Mouse (Mus musculus): ENCODE data around the gene Gm26965. TPM values are rescaled to one million over a fixed set of nuclear protein-coding genes. Genes with fewer than 3 reads are reported as not detected.
A peak's percentile ranks its signal among the peaks of the same experiment; 100 is the strongest.
"Not testable (repeated sequence)": the region's sequence is repeated elsewhere in the genome, so short reads cannot be mapped to it uniquely, and the experiment has no call there.

The Gm26965 gene
- polyA plus RNA-seq, 1 experiment from 2014 or later = 0.29 TPM

DNA sequence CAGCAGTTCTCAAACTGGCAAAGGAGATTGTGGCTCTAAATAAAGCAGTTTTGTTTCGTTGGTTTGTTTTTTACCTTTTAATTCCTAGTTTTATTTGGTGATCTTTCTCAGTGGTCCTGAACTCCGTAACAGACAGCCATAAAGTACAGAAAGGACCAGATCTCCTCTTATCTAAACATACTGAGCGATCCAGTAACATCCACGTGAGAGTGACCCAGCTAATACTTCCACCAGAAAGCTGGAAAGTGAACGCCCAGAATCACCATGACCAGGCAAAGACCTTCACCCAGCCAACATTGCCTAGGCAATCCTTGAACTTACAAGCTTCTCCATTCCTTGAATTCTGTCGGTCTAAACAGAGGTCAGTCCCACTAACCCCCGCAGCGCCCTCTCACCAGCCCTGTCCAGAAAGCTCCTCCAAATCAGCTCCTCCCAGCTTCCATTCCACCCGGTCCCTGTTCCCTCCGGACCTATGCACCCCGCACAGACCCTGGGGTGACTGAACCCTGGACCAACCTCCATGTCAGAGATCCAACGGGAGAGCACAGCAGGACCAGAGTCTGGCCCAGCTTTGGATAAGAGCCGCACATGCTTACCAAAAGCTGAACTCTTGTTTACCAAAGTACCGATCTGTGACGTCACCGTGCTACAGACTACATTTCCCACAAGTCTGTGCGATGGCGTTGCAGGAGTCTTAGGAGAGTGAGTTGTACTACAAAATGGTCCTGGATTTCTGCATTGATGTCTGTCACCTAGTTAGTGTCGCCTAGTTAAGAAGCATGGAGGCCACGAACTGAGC is 42.1 kb downstream of the Gm26965 start, which contains the start of gene Zfp874b:
Zfp874b (minus strand) TSS at position 634 of the 799 bp plus-strand sequence.
- 4% methylated on average over 20 of the region's 20 CpGs for WGBS
- H3K36me3 ChIP-seq = peaks cover 16% of the 10 kb centered on the region

DNA sequence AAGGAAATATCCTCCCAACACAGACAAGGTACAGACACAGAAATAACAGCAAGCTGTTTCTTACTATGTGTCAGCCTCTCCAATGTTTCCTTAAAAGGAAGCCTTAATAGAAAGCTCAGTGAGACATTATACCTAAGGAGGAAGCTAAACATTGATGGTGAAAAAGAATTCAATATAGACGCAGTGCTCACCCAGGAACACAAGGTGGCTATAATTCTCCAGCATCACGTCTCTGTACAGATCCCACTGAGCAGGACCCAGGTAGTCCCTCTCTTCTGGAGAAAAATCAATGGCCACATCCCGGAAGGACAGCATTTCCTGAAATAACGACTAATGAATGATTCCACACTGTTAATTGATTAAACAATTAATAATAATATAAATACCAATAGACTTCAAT is 44.4 kb downstream of the Gm26965 start:
- no peaks in the 10 kb centered on the region for H3K27me3 ChIP-seq
- 0 out of 2 replicates have a peak, but pooled peaks cover 4% of the 10 kb centered on the region for H3K4me1 ChIP-seq (replicated peaks)
- H3K27ac ChIP-seq = no peak overlapping the region
- H3K36me3 ChIP-seq = no peaks in the 10 kb centered on the region
- 75% methylated on average over 4 of the region's 4 CpGs for WGBS
- no peak overlapping the region for H3K9ac ChIP-seq (replicated peaks)
- no peaks in the 10 kb centered on the region for H3K9me3 ChIP-seq
- no peak overlapping the region for H3K4me3 ChIP-seq (replicated peaks)
- no peak for ATAC-seq (ENCODE audit: insufficient number of reproducible peaks, insufficient read depth, low FRiP score, low TSS enrichment, low read depth)
- H3K4me2 ChIP-seq = no peak overlapping the region

More for the DNA sequence above, 42.1 kb downstream of the Gm26965 start, which contains the start of gene Zfp874b:
- Histone ChIP-seq H3K27me3 (no peaks in the 10 kb centered on the region), H3K4me3 (replicated peaks) (peak within 1 kb of the TSS; percentile 58), H3K27ac (peak within 1 kb of the TSS; percentile 37; the same call in 1 of the 2 replicates), H3K4me2 (peak within 1 kb of the TSS; percentile 64), H3K9ac (replicated peaks) (peak within 1 kb of the TSS; percentile 61), H3K9me3 (peaks cover 5% of the 10 kb centered on the region; the same call in 1 of the 2 replicates), H3K4me1 (replicated peaks) (0 out of 2 replicates have a peak, but pooled peaks cover 4% of the 10 kb centered on the region)
- ATAC-seq (ENCODE audit: insufficient number of reproducible peaks, insufficient read depth, low FRiP score, low TSS enrichment, low read depth) = peak; percentile 87

- Histone ChIP-seq H3K27ac (no peak overlapping the region), H3K4me3 (replicated peaks) (no peak overlapping the region), H3K27me3 (no peaks in the 10 kb centered on the region), H3K9me3 (0 out of 2 replicates have a peak, but pooled peaks cover 3% of the 10 kb centered on the region), H3K36me3 (peaks cover 24% of the 10 kb centered on the region), H3K4me1 (replicated peaks) (no peaks in the 10 kb centered on the region), H3K4me2 (no peak overlapping the region), H3K9ac (replicated peaks) (no peak overlapping the region)
- no peak for ATAC-seq (ENCODE audit: insufficient number of reproducible peaks, insufficient read depth, low FRiP score, low TSS enrichment, low read depth)
- WGBS = 91% methylated on average over 3 of the region's 3 CpGs
Measured at GRCm38 (mm10) chr13:67469274-67469673, 56.7 kb downstream of the Gm26965 start.

GRCm38 (mm10) chr13:67463506-67464185 is 62.3 kb downstream of the Gm26965 start:
- 77% methylated on average over 3 of the region's 5 CpGs for WGBS
- H3K9me3 ChIP-seq = not testable (repeated sequence)

GRCm38 (mm10) chr13:67452021-67452309 is 74.0 kb downstream of the Gm26965 start:
- no peaks in the 10 kb centered on the region; the same call in 1 of the 2 replicates for H3K36me3 ChIP-seq
- H3K4me3 ChIP-seq (replicated peaks) = peak overlapping the region; percentile 57
- no peak for ATAC-seq (ENCODE audit: insufficient number of reproducible peaks, insufficient read depth, low FRiP score, low TSS enrichment, low read depth)
- no peaks in the 10 kb centered on the region for H3K27me3 ChIP-seq
- H3K9me3 ChIP-seq = no peaks in the 10 kb centered on the region
- peaks cover 5% of the 10 kb centered on the region; the same call in 1 of the 2 replicates for H3K4me1 ChIP-seq (replicated peaks)
- 14% methylated on average over 3 of the region's 3 CpGs for WGBS
- H3K9ac ChIP-seq (replicated peaks) = peak overlapping the region; percentile 51; the same call in 1 of the 2 replicates
- H3K27ac ChIP-seq = peak overlapping the region; percentile 59; the same call in 1 of the 2 replicates
- H3K4me2 ChIP-seq = peak overlapping the region; percentile 68

More at GRCm38 (mm10) chr13:67463506-67464185, 62.3 kb downstream of the Gm26965 start:
- H3K9ac ChIP-seq (replicated peaks); H3K4me3 ChIP-seq (replicated peaks); H3K27ac ChIP-seq; H3K4me2 ChIP-seq; ATAC-seq (ENCODE audit: insufficient number of reproducible peaks, insufficient read depth, low FRiP score, low TSS enrichment, low read depth); H3K4me1 ChIP-seq (replicated peaks); H3K27me3 ChIP-seq; H3K36me3 ChIP-seq: not testable (repeated sequence)

- H3K4me3 ChIP-seq (replicated peaks) = peak within 1 kb of the TSS; percentile 57
- peaks cover 5% of the 10 kb centered on the region; the same call in 1 of the 2 replicates for H3K4me1 ChIP-seq (replicated peaks)
- WGBS = 2% methylated on average over 20 of the region's 20 CpGs
- H3K9me3 ChIP-seq = no peaks in the 10 kb centered on the region
- no peaks in the 10 kb centered on the region for H3K27me3 ChIP-seq
- H3K9ac ChIP-seq (replicated peaks) = peak within 1 kb of the TSS; percentile 60
- peak; percentile 94 for ATAC-seq (ENCODE audit: insufficient number of reproducible peaks, insufficient read depth, low FRiP score, low TSS enrichment, low read depth)
- H3K4me2 ChIP-seq = peak within 1 kb of the TSS; percentile 68
- H3K36me3 ChIP-seq = peaks cover 4% of the 10 kb centered on the region; the same call in 1 of the 2 replicates
- H3K27ac ChIP-seq = peak within 1 kb of the TSS; percentile 59; the same call in 1 of the 2 replicates
Measured at GRCm38 (mm10) chr13:67451172-67452020, 74.6 kb downstream of the Gm26965 start, which contains the start of gene Zfp874a. Gene Zfp874a (minus strand): TSS chr13:67451624.

Other genes with a start within 250 kb of the Gm26965 start
- 1.5 and 2.0 TPM in 2 replicates for gene Zfp458, start 247.7 kb downstream of the Gm26965 start, polyA plus RNA-seq (2016; fragmentation: Nextera tagmentation; extraction: Ambion mirVana)
- 0.47 and 0.58 TPM in 2 replicates for gene Zfp457, start 219.7 kb downstream of the Gm26965 start, polyA plus RNA-seq (2016; fragmentation: Nextera tagmentation; extraction: Ambion mirVana)
- gene Zfp595, start 193.6 kb downstream of the Gm26965 start, polyA plus RNA-seq (2016; fragmentation: Nextera tagmentation; extraction: Ambion mirVana) = 1.9 and 3.0 TPM in 2 replicates
- gene Gm28044, start 165.6 kb downstream of the Gm26965 start, polyA plus RNA-seq (2016; fragmentation: Nextera tagmentation; extraction: Ambion mirVana) = not detected in 2 replicates
- 1.2 and 1.3 TPM in 2 replicates for gene Zfp953, start 165.5 kb downstream of the Gm26965 start, polyA plus RNA-seq (2016; fragmentation: Nextera tagmentation; extraction: Ambion mirVana)
- not detected in 2 replicates for gene Gm28041, start 150.4 kb downstream of the Gm26965 start, polyA plus RNA-seq (2016; fragmentation: Nextera tagmentation; extraction: Ambion mirVana)
- 1.4 and 1.8 TPM in 2 replicates for gene Zfp456, start 150.3 kb downstream of the Gm26965 start, polyA plus RNA-seq (2016; fragmentation: Nextera tagmentation; extraction: Ambion mirVana)
- 4.9 and 5.1 TPM in 2 replicates for gene Zfp429, start 126.3 kb downstream of the Gm26965 start, polyA plus RNA-seq (2016; fragmentation: Nextera tagmentation; extraction: Ambion mirVana)
- 1.5 and 2.3 TPM in 2 replicates for gene Zfp459, start 104.7 kb downstream of the Gm26965 start, polyA plus RNA-seq (2016; fragmentation: Nextera tagmentation; extraction: Ambion mirVana)
- gene Zfp874a, start 74.5 kb downstream of the Gm26965 start, polyA plus RNA-seq (2016; fragmentation: Nextera tagmentation; extraction: Ambion mirVana) = 10.4 and 11.4 TPM in 2 replicates
- 2.4 and 3.2 TPM in 2 replicates for gene Zfp874b, start 41.9 kb downstream of the Gm26965 start, polyA plus RNA-seq (2016; fragmentation: Nextera tagmentation; extraction: Ambion mirVana)
- 22.1 and 22.5 TPM in 2 replicates for gene Zfp58, start 25.6 kb downstream of the Gm26965 start, polyA plus RNA-seq (2016; fragmentation: Nextera tagmentation; extraction: Ambion mirVana)
- gene Zfp87, start within 50 bp of the Gm26965 start, polyA plus RNA-seq (2016; fragmentation: Nextera tagmentation; extraction: Ambion mirVana) = 26.3 and 26.5 TPM in 2 replicates
- 16.5 and 17.6 TPM in 2 replicates for gene Zfp748, start 27.7 kb upstream of the Gm26965 start, polyA plus RNA-seq (2016; fragmentation: Nextera tagmentation; extraction: Ambion mirVana)
- 5.3 TPM in 2 replicates for gene Zfp729b, start 83.6 kb upstream of the Gm26965 start, polyA plus RNA-seq (2016; fragmentation: Nextera tagmentation; extraction: Ambion mirVana)
- 0.20 TPM in 1 of 2 replicates, not detected in the other for gene Gm49345, start 111.6 kb upstream of the Gm26965 start, polyA plus RNA-seq (2016; fragmentation: Nextera tagmentation; extraction: Ambion mirVana)
- 3.4 and 3.6 TPM in 2 replicates for gene Zfp729a, start 111.6 kb upstream of the Gm26965 start, polyA plus RNA-seq (2016; fragmentation: Nextera tagmentation; extraction: Ambion mirVana)
- gene Zfp738, start 160.9 kb upstream of the Gm26965 start, polyA plus RNA-seq (2016; fragmentation: Nextera tagmentation; extraction: Ambion mirVana) = 15.1 and 15.8 TPM in 2 replicates
- 8.4 and 9.3 TPM in 2 replicates for gene Zfp65, start 203.0 kb upstream of the Gm26965 start, polyA plus RNA-seq (2016; fragmentation: Nextera tagmentation; extraction: Ambion mirVana)
- gene Zfp85, start 229.1 kb upstream of the Gm26965 start, polyA plus RNA-seq (2016; fragmentation: Nextera tagmentation; extraction: Ambion mirVana) = 5.4 and 7.3 TPM in 2 replicates